Mouse (Mus musculus) C2C12 (cell line): ENCODE measurements around the gene Stxbp2.

ENCODE experiments used
- CEBPB ChIP-seq: IDR thresholded peaks from one replicate; pipeline ENCODE4 v1.6.1; 2011; ENCODE audit warnings: low read depth, mild to moderate bottlenecking, control low read depth, moderate library complexity
- CTCF ChIP-seq: IDR thresholded peaks from one replicate; pipeline ENCODE4 v1.5.1; 2011; ENCODE audit not compliant: control insufficient read depth, insufficient read depth, insufficient read length
- USF1 ChIP-seq: IDR thresholded peaks from one replicate; pipeline ENCODE4 v1.6.1; 2011; ENCODE audit warnings: low read depth, mild to moderate bottlenecking, control low read depth, moderate library complexity

DNA sequence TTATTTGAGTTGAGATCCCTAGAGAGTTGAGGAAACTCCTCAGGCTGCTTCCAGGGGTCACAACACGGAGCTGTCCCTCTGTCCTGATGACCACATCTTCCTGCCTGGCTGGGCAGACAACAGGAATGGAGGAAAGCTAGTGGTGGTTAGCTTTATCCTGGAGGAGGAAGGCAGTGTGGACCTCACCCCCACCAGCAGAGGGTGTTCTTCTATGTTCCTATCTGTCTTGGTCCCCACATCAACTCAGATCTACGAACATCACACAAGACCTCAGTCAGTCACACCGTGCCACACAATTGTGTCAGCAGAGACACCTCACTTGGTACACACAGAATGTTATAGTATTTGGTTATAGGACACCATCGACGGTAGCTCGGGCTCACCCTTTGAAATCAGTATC lies 56.8 kb downstream of the Stxbp2 start:
- TF ChIP-seq CTCF: no peak
- TF ChIP-seq CEBPB: no peak
- TF ChIP-seq USF1: no peak
